Mouse (Mus musculus) stomach, embryonic 14.5 days (tissue): ENCODE measurements around the gene Hfm1. TPM values are rescaled to one million over a fixed set of nuclear protein-coding genes. Genes with fewer than 3 reads are reported as not detected.

Experiments
- ATAC-seq: fragments of 200-750 bp; cut with Nextera tagmentation; 2 replicates; pipeline ENCODE4 v1.8.0; 2017; ENCODE audit warnings: low read depth, moderate TSS enrichment; ENCODE audit not compliant: insufficient number of reproducible peaks, insufficient read depth, low FRiP score
- H3K27ac ChIP-seq: fragments of 300-500 bp; sonication (generic); 2 replicates; pipeline ENCODE4 v1.5.1; 2014; ENCODE audit warnings: mild to moderate bottlenecking, low read length, moderate library complexity, mixed read lengths
- H3K27me3 ChIP-seq: fragments of 300-500 bp; sonication (generic); 2 replicates; pipeline ENCODE4 v1.6.1; 2014; ENCODE audit warnings: low read length, control low read depth, mixed read lengths; ENCODE audit not compliant: control insufficient read depth, insufficient read depth
- H3K36me3 ChIP-seq: fragments of 300-500 bp; sonication (generic); 2 replicates; pipeline ENCODE4 v1.6.1; 2014; ENCODE audit warnings: mild to moderate bottlenecking, control low read depth, low read length, moderate library complexity, mixed read lengths; ENCODE audit not compliant: control insufficient read depth, insufficient read depth
- H3K4me1 ChIP-seq: fragments of 300-500 bp; sonication (generic); 2 replicates; pipeline ENCODE4 v1.6.1; 2014; ENCODE audit warnings: low read length, control low read depth, mixed read lengths; ENCODE audit not compliant: control insufficient read depth, insufficient read depth
- H3K4me2 ChIP-seq: fragments of 300-500 bp; sonication (generic); replicated peaks from 2 replicates; pipeline ENCODE4 v1.6.1; 2014; ENCODE audit warnings: low read depth, low read length, control low read depth
- H3K4me3 ChIP-seq: fragments of 300-500 bp; sonication (generic); 2 replicates; pipeline ENCODE4 v1.5.1; 2014; ENCODE audit warnings: low read depth, low read length, control low read depth
- H3K9ac ChIP-seq: fragments of 300-500 bp; sonication (generic); replicated peaks from 2 replicates; pipeline ENCODE4 v1.6.1; 2014; ENCODE audit warnings: low read depth, mild to moderate bottlenecking, control low read depth, low read length, moderate library complexity, mixed read lengths
- H3K9me3 ChIP-seq: fragments of 300-500 bp; sonication (generic); 2 replicates; pipeline ENCODE4 v1.6.1; 2016; ENCODE audit warnings: low read depth, low read length, control low read depth; ENCODE audit not compliant: control insufficient read depth
- WGBS: fragments of 180-500 bp; shearing (Covaris S2); extraction: QIAGEN DNeasy Blood & Tissue Kit; methylation state at CpG from one replicate; pipeline ENCODE4 v1.1.7; 2014; 5-methylcytosine and 5-hydroxymethylcytosine counted together
- polyA plus RNA-seq: library from polyadenylated mRNA; unstranded; fragments of >200 nt; fragmentation: Nextera tagmentation; extraction: Ambion mirVana; gene quantifications from 2 replicates; pipeline ENCODE4 v1.2.1, GENCODE M21; 2014

Gene Hfm1
- polyA plus RNA-seq, 1 experiment from 2014 or later: 2.1 TPM

GRCm38 (mm10) chr5:106885517-106885916 lies 40.6 kb downstream of the Hfm1 start:
- no peak overlapping the region for H3K4me2 ChIP-seq
- H3K9me3 ChIP-seq: no peaks in the 10 kb centered on the region
- no peak overlapping the region for H3K27ac ChIP-seq
- no peaks in the 10 kb centered on the region for H3K4me1 ChIP-seq
- H3K27me3 ChIP-seq: no peaks in the 10 kb centered on the region
- no peak for ATAC-seq
- no peaks in the 10 kb centered on the region for H3K36me3 ChIP-seq
- H3K4me3 ChIP-seq: no peak overlapping the region
- 86% methylated on average over 4 of the region's 4 CpGs for WGBS
- H3K9ac ChIP-seq: no peak overlapping the region

GRCm38 (mm10) chr5:106876438-106876837 lies 49.7 kb downstream of the Hfm1 start:
- 69% methylated on average over 1 of the region's 1 CpGs for WGBS
- no peak overlapping the region for H3K27ac ChIP-seq
- no peak overlapping the region for H3K4me2 ChIP-seq
- no peaks in the 10 kb centered on the region for H3K9me3 ChIP-seq
- no peaks in the 10 kb centered on the region for H3K27me3 ChIP-seq
- ATAC-seq: no peak
- no peak overlapping the region for H3K4me3 ChIP-seq
- no peaks in the 10 kb centered on the region for H3K4me1 ChIP-seq
- H3K9ac ChIP-seq: no peak overlapping the region
- H3K36me3 ChIP-seq: no peaks in the 10 kb centered on the region

- Histone ChIP-seq H3K9me3 (no peaks in the 10 kb centered on the region), H3K27me3 (no peaks in the 10 kb centered on the region), H3K4me2 (no peak overlapping the region), H3K27ac (no peak overlapping the region), H3K4me3 (no peak overlapping the region), H3K36me3 (no peaks in the 10 kb centered on the region), H3K9ac (no peak overlapping the region), H3K4me1 (no peaks in the 10 kb centered on the region)
- no peak for ATAC-seq
- WGBS: 36% methylated on average over 3 of the region's 3 CpGs
These were observed 65.7 kb downstream of the Hfm1 start for GRCm38 (mm10) chr5:106860415-106860814.

- Histone ChIP-seq H3K4me1 (no peaks in the 10 kb centered on the region), H3K27ac (no peak overlapping the region), H3K36me3 (no peaks in the 10 kb centered on the region), H3K9me3 (no peaks in the 10 kb centered on the region), H3K4me2 (no peak overlapping the region), H3K27me3 (no peaks in the 10 kb centered on the region), H3K4me3 (no peak overlapping the region), H3K9ac (no peak overlapping the region)
- ATAC-seq: no peak
- 89% methylated on average over 3 of the region's 3 CpGs for WGBS
These were observed 72.8 kb downstream of the Hfm1 start for GRCm38 (mm10) chr5:106853284-106853683.

- H3K9me3 ChIP-seq: no peaks in the 10 kb centered on the region
- no peaks in the 10 kb centered on the region for H3K4me1 ChIP-seq
- no peak overlapping the region for H3K4me3 ChIP-seq
- no peak overlapping the region for H3K4me2 ChIP-seq
- H3K27ac ChIP-seq: no peak overlapping the region
- no peak for ATAC-seq
- H3K27me3 ChIP-seq: no peaks in the 10 kb centered on the region
- no peaks in the 10 kb centered on the region for H3K36me3 ChIP-seq
- H3K9ac ChIP-seq: no peak overlapping the region
These were observed 79.1 kb downstream of the Hfm1 start for GRCm38 (mm10) chr5:106847045-106847444.

GRCm38 (mm10) chr5:106843906-106844305 lies 82.2 kb downstream of the Hfm1 start:
- H3K4me3 ChIP-seq: no peak overlapping the region
- no peaks in the 10 kb centered on the region for H3K36me3 ChIP-seq
- no peaks in the 10 kb centered on the region for H3K4me1 ChIP-seq
- WGBS: 76% methylated on average over 2 of the region's 2 CpGs
- H3K4me2 ChIP-seq: no peak overlapping the region
- no peak overlapping the region for H3K27ac ChIP-seq
- H3K9ac ChIP-seq: no peak overlapping the region
- no peak for ATAC-seq
- H3K9me3 ChIP-seq: no peaks in the 10 kb centered on the region
- H3K27me3 ChIP-seq: no peaks in the 10 kb centered on the region

GRCm38 (mm10) chr5:106833025-106833424 lies 93.1 kb downstream of the Hfm1 start:
- Histone ChIP-seq H3K9ac (no peak overlapping the region), H3K27ac (no peak overlapping the region), H3K4me3 (no peak overlapping the region), H3K4me1 (no peaks in the 10 kb centered on the region), H3K9me3 (no peaks in the 10 kb centered on the region), H3K4me2 (no peak overlapping the region), H3K27me3 (no peaks in the 10 kb centered on the region), H3K36me3 (no peaks in the 10 kb centered on the region)
- no peak for ATAC-seq
- 22% methylated on average over 7 of the region's 7 CpGs for WGBS

- no peak overlapping the region for H3K4me3 ChIP-seq
- ATAC-seq: no peak
- H3K27me3 ChIP-seq: no peaks in the 10 kb centered on the region
- no peaks in the 10 kb centered on the region for H3K9me3 ChIP-seq
- no peak overlapping the region for H3K9ac ChIP-seq
- no peak overlapping the region for H3K27ac ChIP-seq
- 80% methylated on average over 6 of the region's 6 CpGs for WGBS
- no peaks in the 10 kb centered on the region for H3K36me3 ChIP-seq
- no peak overlapping the region for H3K4me2 ChIP-seq
- no peaks in the 10 kb centered on the region for H3K4me1 ChIP-seq
These were observed 94.7 kb downstream of the Hfm1 start for GRCm38 (mm10) chr5:106831401-106831800.

GRCm38 (mm10) chr5:106830775-106831174 lies 95.3 kb downstream of the Hfm1 start:
- no peak overlapping the region for H3K4me2 ChIP-seq
- no peak for ATAC-seq
- no peaks in the 10 kb centered on the region for H3K36me3 ChIP-seq
- H3K9me3 ChIP-seq: no peaks in the 10 kb centered on the region
- no peak overlapping the region for H3K4me3 ChIP-seq
- WGBS: 73% methylated on average over 4 of the region's 4 CpGs
- H3K27ac ChIP-seq: no peak overlapping the region
- no peaks in the 10 kb centered on the region for H3K27me3 ChIP-seq
- no peaks in the 10 kb centered on the region for H3K4me1 ChIP-seq
- no peak overlapping the region for H3K9ac ChIP-seq
